Mouse (Mus musculus) small intestine, adult 2 months (tissue): Measurements from ENCODE around the gene Pitx3.

ENCODE experiments used
- CTCF ChIP-seq: fragments of 200-500 bp; IDR thresholded peaks from 2 replicates; pipeline ENCODE4 v1.5.1; 2012; ENCODE audit warnings: low read depth, mild to moderate bottlenecking, control low read depth, inconsistent platforms, low read length, moderate library complexity, mixed read lengths; ENCODE audit not compliant: insufficient replicate concordance, insufficient read length; ENCODE audit errors: extremely low read depth
- POLR2A ChIP-seq: fragments of 200-500 bp; IDR thresholded peaks from 2 replicates; pipeline ENCODE4 v1.6.1; 2012; ENCODE audit warnings: low read depth, mild to moderate bottlenecking, control low read depth, inconsistent platforms, low read length, moderate library complexity

DNA sequence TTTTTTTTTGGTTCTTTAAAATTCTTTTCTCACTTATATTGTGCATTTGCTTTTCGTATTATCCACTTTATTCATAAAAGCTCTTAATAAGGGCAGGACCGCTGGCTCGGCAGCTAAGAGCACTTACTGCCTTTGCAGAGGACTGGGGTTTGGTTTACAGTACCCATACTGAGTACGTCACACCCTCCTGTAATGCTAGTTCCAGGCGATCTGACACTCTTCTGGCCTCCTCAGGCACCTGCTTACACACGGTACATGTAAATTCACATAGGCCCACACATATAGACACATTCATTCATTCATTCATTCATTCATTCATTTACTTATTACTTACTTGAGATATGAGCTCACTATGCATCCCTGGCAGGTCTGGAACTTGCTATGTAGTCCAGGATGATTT lies 27.3 kb downstream of the Pitx3 start:
- TF ChIP-seq CTCF (no peak), POLR2A (no peak)
